Mouse (Mus musculus) right cerebral cortex, postnatal 14 days (tissue): ENCODE results near the gene Ssc4d.
A peak's percentile ranks its signal among the peaks of the same experiment; 100 is the strongest.

Source experiments
- DNase-seq: peaks from one replicate; pipeline ENCODE4 v3.0.0; 2022

The Ssc4d gene

DNA sequence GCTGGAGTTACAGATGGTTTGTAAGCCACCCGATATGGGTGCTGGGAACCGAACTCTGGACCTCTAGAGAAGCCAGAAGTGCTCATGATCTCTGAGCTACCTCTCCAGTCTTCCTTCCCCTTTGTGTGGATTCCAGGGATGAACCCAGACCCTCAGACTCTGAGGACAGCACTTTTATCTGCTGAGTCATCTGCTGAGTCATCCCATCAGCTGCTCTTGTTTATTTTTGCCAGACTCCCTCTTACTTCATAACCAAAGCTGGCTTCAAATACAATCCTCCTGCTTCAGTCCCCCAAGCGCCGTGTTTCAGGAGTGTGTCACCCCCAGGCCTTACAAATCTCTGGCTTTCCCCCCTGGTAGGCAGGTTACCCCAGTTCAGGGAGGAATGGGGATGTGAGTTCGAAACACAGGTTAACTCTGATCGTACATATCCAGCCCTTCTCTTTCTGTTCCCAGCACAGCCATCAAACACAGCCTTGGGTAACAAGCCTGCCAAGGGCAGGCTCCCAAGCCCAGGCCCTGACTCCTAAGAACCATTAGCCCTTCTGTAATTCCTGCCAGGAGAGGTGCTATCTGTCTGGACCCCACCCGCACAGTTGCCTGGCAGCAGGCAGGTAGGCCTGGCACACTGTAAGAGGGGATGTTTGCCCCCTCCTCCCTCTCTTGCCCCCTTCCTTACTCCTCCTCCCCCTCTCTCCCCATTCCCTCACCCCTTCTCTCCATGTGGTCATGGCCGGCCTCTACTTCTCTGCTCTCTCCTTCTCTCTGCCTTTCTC, 1.8 kb upstream of the Ssc4d start:
- no peak for DNase-seq

DNA sequence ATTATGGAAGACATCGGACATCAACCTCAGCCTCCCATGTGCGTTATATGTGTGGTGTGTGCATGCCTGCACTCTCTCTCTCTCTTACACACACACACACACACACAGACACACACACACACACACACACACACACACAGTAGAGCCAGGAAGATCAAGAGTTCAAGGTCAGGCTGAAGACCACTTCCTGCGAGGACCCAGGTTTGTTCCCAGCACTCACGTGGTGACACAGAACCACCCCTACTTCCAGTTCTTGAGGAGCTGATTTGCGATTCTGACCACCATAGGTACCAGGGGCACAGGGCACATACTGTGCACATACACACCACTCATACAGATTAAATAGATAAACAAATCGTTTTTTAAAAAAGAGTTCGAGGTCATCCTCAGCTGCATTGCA, 2.5 kb downstream of the Ssc4d start:
- no peak for DNase-seq

DNA sequence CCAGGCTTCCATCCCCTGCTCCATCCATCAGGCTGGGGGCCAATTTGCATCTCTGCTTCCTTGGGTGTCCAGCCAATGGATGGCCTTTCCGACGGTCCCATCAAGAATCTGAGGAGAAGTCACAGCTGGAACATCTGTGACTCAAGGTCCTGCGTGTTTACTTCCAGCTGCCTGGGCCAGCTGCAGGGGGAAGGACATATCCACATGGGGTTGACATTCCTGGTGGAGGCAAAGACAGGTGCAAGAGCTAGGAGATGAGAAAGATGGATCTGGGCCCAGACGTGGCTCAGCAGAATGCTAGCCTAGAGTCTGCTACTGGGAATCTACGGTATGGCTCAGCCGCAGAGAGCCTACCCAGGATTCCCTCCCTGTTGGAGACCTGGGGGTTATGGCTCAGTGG, 4.1 kb downstream of the Ssc4d start:
- DNase-seq = no peak

DNA sequence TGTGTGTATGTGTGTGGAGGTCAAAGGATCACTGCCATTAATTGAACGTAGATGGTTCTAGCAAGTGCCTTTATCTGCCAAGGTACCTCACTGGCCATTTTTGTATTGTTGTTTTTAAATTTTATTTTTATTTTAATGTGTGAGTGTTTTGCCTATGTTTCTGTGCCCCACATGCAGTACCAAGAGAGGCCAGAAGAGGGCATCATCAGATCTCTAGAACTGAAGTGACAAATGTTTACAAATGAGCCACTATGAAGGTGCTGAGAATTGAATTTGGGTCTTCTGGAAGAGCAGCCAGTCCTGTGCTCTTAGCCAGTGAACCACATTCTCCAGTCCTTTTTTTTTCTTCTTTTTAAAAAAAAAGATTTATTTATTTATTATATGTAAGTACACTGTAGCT, 5.5 kb downstream of the Ssc4d start:
- DNase-seq = peak; percentile 46

DNA sequence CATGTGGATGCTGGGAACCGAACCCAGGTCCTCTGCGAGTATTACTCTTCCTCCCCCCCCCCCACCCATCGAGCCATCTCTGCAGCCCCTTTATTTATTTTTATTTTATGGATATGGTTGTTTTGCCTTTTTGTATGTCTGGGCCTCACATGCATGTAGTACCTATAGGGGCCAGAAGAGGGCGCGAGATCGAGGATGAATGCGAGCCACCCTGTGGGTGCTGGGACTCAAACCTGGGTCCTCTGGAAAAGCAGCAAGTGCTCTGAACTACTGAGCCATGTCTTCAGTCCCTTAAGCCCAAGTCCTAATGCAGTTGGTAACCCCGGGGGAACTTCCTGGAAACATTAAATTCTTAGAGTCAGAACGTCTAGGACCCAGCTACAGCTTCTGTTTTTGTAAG, 7.5 kb downstream of the Ssc4d start:
- no peak for DNase-seq

DNA sequence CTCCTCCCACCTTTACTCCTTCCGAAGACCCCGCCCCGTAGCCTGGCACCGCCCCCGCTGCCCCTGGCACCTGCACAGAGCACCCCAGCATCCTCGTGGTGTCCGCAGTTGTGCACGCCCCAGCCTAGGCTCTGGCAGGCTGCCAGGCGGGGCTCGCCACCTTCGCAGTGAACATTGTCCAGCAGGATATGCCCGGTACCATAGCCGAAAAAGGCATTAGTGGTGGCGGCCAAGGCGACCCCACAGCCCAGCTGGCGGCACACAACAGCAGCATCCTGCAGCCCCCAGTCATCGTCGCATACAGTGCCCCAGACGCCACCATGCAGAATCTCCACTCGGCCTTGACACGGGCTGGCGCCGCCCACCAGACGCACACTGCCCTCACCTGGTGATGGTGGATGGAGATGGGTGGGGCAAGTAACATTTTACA, 8.8 kb downstream of the Ssc4d start:
- DNase-seq = peak; percentile 26

DNA sequence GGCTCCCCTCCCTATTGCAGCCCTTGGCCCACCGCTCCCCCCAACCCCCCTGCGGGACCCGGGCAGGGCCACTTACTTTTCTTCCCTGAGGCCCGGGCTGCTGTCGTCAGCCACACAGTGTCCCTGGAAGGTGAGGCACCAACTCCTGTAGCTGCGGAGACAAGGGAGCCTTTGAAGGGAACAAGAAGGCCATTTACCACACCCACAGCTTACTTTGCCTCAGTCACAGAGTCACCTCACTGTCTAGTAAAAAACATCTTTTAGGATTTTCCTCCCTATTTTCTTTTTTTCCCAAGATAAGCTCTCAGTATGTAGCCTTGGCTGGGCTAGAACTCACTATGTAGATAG, 11.1 kb downstream of the Ssc4d start:
- DNase-seq = no peak

DNA sequence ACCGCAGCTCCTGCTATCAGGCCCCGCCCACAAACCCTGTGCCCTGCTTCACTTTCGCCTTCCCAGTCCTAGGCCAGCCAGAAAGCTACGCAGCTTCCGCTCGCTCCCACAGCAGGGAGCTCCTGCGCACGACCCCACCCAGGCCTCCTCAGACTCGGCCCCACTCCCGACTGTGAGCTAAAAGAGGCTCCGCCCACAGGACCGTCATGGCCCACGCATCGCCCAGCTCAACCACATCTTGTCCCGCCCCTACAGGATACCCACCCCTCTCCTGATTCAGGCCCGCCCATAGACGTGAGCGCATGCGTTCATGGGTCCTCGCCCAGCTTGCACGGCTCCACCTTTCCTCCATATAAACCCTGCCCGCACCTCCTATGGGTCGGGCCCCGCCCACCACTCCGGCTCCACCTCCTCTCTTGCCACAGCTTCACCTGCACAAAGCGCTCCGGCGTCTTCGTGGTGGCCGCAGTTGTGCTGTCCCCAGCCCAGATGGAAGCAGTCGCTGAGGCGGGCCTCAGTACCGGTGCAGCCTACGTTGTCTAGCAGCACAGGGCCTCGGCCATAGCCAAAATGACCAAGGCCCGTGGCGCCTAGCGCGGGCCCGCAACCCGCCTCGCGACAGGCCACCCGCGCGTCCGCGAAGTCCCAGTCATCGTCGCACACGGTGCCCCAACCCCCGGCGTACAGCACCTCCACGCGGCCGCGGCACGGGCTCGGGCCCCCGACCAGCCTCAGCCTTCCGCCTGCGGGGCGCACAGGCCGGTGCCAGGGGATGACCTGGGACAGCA, 11.6 kb downstream of the Ssc4d start:
- DNase-seq = peak; percentile 94

DNA sequence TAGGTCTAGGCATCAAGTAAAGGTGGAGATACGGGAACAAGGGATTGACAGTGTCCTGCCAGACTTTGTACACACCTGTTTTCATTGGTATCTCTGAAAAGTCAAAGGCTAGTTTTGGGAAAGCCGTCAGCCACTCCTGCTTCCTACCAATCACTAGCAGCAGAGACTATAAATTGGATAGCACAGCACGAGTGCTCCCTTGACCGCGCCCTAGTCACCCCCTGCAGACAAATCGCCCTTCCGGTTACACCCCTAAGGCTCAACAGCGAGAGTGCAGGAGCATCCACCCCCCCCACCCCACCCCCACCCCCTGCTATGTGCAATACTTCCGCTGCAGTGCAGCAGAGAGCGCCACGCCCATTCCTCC, 12.2 kb downstream of the Ssc4d start:
- DNase-seq = no peak

DNA sequence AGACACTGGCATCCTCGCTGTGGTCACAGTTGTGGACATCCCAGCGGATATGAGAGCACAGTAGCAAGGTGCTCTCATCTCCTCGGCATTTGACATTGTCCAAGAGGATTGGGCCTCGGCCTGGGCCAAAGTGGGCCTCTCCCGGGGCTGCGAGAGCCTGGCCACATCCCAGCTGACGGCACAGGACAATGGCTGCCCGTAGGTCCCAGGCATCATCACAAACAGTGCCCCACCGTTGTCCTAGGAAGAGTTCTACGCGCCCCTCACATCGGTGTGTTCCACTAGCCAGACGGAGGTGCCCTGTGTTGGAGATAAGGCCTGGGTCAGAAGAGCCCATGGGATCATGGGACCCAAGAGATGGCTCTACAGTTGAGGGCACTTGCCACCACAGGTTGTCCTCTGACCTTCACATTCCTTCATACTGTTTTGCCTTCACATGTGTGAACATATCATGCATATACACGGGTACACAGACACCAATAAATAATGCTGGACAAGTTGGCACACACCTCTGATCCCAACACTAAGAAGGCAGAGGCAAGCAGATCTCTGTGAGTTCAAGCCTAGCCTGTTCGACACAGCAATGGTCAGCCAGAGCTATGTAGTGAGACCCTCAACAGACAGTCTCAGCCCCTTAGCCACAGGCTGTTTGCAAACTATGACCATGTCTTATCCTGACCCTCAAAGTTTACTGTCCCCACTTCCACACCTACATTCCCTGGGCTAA, 13.3 kb downstream of the Ssc4d start:
- no peak for DNase-seq

DNA sequence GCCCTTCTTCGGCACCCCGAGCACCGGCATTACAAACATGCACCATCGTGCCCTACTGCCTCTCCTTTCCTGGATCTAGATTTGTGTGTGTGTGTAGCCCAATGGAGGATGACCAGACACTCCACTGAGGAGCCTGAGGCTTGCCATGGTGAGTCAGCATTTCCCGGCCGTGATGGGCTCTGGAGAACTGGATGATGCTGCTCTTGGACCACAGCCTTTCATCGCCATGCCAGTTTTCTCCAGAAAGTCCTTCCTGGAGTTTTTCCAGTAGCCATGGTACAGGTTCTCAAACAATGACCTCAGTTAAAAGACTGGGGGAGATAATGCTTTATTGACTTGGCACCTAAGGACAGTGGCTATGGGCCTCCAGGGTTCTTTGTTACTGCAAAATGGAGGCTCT, 14.4 kb downstream of the Ssc4d start:
- no peak for DNase-seq

DNA sequence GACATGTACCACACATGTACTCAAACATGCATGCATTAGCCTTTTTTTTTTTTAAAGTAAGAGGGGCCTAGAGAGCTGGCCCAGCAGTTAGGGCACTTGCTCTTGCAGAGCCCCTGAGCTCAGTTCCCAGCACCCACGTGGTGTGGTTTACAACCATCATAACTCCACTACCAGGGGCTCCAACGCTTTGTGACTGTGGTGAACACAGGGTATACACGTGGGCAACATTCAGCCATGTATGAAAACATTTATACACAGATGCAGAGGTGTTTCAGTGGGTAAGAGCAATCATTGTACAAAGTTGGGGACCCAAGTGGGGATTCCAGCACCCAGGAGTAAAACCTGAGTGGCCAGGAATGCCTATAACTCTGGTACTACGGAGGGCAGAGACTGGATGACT, 16.0 kb downstream of the Ssc4d start:
- no peak for DNase-seq

DNA sequence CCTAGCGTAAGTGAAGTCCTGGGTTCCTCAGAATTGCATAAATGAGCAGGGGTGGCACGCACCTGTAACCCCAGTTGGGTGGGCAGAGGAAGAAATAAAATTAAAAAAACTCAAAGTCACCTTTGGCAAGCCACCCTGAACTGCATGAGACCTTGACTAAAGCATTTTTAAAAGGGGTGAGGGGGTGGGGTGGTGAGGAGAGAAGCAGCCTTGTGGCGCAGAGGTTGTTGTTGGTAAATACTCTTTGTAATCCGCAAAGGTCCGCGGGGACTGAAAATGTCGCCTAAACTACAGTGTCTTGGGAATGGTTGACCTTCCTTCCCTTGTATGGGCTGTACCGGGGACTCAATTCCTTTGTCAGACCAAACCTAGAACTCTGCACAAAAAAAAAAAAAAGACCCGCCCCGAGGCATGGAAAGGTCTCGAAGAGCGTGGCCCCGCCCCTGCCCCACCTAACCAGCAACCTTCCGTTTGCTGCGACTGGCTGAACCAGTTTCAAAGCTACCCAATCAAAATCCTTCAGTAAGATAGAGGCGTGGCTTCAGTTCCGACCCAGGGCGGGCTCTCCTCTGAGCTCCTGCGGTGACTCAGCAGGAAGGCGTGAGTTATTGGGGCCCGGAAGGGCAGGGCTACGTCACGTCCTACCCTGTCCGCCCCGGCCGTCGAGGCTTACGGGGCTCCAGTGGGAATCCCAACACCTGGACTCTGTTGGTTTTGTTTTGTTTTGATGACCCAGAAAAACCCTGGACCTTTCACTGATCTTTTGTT, 16.9 kb downstream of the Ssc4d start:
- DNase-seq = peak; percentile 89

DNA sequence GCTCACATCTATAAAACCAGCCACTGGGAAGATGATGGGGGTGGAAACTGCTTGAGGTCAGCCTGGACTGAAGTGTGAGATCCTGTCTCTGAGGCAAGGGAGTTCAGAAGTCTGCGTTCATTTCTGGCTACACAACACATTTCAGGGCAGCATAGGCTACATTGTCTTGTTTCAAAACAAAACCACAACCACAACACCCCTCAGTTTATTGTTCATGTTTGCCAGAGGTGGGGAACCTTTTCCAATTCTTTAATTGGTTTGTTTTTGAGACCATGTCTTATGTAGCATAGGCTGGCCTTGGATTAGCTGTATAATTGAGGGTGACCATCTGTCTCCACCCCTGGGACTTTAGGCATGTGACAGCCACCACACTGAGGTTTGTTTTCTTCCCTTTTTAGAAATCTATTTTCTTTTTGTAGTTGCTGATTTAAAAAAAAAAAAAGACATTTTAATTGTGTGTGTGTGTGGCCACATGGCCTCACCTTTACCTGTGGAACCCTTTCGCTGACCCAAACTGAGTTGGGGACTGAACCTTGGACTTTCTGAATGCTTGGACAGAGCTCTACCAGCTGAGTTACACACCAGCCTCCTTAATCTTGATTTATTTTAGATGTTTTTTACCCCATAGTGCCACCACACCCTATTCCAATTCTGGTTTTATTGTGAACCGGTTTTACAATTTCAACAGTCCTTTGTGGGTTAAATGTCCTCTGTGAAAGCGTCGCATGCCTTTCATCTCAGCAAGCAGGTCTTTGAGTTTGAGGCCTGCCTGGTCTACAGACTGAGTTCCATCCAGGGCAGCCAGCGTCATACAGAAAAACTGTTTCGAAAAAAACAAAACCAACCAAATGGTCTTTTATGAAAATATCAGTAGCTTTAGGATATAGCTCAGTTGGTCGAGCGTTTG, 17.8 kb downstream of the Ssc4d start:
- DNase-seq = no peak

DNA sequence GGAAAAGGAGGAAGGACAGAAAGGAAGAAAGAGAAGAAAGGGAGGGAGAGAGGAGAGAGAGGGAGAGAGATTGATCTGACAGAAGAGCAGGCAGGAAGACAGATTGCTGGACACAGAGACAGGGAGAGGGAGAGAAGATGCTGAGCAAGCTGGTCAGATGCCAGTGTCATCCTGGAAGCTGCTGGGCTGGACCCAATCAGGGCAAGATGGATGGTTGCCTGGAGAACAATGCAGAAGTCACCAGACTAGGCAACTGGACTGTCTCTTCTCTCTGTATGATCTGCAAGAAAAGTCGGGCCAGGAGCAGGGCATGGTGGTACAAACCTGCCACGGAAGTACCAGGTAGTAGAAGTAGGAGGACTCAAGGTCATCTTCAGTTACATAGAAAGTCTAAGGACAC, 21.5 kb downstream of the Ssc4d start:
- no peak for DNase-seq

DNA sequence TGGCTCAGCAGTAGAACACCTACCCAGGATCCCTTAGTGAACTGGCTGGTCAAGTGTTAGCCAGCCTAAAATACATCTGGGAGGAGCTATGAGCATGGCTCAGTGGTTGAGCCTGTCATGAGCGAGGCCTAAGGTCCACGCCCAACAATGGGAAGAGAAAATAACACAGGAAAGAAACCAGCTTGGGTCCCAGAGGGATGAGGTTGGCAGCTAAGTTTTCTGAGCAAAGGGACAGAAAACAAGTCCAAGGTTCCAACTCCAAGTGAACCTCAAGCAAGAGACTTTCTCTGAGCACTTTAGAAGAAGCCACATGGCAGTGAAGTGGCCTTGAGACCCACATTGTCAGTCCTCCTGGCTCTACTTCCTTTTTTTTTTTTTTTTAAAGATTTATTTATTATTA, 22.7 kb downstream of the Ssc4d start:
- DNase-seq = no peak

DNA sequence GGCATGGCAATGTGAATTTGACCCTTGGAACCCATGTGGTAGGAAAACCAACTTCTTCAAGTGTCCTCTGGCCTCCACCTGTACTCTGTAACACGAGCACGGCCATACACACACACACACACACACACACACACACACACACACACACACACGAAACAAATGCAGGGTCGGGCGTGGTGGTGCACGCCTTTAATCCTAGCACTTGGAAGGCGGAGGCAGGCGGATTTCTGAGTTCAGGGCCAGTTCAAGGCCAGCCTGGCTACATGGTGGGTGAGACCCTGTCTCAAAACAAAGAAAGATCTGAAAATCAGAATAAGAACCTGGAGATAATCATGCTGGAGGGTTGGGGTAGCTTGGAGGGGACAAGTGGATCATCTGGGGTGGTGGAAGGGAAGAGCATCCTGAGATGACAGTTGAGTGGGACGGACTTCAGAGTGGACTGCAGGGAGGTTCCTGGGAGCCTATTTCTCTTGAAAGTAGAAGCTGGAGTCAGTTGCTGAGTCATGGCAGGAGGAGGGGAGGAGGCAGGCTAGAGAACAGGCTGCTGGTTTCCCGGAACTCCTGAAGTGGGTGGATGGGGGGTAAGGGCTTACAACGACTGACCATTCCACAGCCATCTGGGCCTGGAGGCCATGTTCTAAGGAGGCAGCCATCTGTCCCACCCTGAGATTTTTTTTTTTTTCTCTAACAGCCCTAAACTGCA, 23.5 kb downstream of the Ssc4d start:
- DNase-seq = no peak

DNA sequence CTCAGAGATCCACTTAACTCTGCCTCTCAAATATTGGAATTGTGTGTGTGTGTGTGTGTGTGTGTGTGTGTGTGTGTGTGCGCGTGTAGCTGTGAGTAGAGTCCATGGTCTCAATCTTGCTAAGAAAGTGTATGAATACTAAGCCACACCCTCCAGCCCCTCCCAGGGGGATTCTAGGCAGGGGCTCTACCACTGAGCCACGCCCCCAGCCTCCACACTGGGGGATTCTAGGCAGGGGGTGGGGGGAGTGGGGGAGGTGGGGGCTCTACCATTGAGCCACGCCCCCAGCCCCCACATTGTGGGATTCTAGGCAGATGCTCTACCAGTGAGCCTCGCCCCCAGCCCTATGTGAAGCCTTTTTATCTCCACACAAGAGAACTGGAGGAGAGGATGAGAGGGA, 27.7 kb downstream of the Ssc4d start:
- DNase-seq = no peak

DNA sequence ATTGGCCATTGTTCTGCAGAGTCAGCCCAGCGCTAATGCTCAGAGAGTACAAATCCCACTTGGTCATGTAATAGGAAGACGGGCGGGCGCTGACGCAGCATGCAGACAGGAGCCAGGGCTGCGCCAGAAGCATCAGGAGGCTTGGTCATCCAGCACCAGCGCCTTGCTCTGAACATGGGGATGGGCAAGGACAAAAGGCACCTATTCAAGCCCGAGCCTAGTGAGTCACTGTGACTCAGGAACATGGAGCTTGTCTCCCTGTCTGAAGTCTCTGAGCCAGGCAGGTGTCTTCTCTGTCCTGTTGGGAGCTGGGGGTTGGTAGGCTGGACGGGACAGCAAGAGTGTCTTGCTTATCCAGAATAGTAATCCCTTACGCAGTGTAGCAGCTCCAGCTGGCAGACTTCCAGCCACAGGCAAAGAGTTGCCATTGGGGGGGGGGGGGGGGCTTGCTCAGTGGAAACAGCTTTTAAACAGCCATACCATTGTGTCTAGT, 28.4 kb downstream of the Ssc4d start:
- peak; percentile 55 for DNase-seq

DNA sequence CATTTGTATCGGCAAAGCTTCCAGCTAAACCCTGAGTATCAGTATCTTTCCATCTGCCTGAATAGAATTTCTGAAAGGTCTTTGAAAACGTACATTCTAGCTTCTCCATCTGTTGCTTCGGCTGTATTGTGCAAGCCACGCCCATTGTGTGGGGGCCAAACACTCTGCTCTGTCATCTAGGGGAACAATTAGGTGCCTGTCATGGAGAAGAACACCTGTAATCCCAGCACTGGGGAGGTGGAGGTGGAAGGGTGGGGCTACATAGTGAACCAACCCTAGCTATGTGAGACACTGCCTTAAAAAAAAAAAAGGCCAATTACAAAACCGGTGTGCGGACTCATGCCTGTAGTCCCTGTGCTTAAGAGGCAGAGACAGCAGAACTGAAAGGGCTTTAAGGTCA, 31.6 kb downstream of the Ssc4d start:
- no peak for DNase-seq

DNA sequence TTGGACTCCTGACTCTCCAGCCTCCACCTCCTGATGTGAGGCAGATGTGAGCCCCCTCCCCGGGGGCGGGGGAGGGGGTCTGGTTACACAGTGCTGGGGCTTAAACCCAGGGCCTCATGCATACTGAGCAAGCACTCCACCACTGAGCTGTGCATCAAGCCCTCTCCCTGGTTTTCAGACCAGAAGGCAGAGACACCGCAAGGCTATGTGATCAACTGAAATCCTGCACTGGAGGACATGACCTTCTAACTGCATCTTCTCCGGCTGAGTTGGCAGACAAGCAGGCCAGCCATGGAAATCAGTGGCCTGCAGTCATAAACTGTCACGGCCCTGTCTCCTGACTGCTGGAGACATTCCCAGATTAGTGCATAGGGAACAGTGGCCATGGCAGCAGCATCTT, 33.7 kb downstream of the Ssc4d start:
- DNase-seq = no peak
